Mouse (Mus musculus): ENCODE measurements around the gene Trim24.

DNA sequence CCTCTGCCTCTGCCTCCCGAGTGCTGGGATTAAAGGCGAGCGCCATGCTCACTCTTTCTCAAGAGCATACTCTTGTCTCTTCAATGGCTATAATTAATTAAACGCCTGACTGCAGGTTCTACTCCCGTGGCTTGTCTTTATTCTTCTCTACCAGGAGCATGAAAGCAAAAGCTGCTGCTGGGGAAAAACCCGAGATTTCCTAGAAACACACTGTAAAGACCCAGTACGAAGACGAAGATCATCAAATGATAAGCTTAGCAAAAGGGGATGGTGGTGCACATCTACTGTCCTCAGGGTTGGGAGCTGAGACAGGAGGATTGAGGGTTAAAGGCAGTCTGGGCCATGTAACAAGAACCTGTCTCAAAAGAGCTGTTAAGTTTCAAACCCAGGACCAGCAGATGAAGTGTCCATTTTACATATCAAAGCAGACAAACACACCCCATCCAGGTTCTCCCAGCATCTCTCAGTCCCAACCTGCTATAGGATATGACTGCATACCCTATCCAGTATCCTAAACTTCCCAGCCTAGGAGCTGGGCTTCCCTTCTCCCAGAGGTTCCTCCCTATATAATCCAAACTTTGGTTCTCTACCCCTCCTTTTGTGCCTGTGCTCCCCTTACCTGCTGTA is 26.9 kb upstream of the Trim24 start:
- TF ChIP-seq CTCF (IDR thresholded peaks at IDR 0.05; ENCODE audit: low read depth, low read length) (no peak), POLR2A (IDR thresholded peaks at IDR 0.05; ENCODE audit: borderline replicate concordance, low read depth, low read length) (no peak)

Data from bone marrow macrophage, adult 2 months (primary cell).